Mouse (Mus musculus) 3T3-L1 (cell line): ENCODE data around the gene Hes1.
A peak's percentile ranks its signal among the peaks of the same experiment; 100 is the strongest.

Experiments used
- DNase-seq: peaks from one replicate; pipeline ENCODE4 v3.0.0-alpha.2; 2015; ENCODE audit warnings: low read depth, low spot score

The Hes1 gene

GRCm38 (mm10) chr16:30050767-30051490, 13.3 kb upstream of the Hes1 start:
- no peak for DNase-seq

DNA sequence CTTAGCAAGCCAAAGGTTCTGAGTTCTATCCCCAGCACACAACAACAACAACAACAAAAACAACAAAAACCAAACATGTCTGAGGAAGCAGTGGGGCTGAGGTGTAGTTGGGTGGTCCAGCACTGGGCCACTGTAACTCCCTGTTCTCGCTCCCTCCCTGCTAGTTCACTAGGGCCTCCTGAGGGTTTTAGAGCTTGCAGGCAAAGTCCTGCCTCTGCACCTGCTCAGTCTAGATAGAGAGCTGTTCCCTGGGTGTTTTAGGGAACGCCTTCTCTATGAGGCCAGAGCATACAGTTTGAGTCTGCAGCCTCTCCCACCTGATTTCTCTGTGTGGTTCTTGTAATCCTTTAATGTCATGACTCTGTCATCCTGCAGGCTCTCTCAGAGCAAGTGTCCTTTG, 11.9 kb upstream of the Hes1 start:
- no peak for DNase-seq

GRCm38 (mm10) chr16:30052839-30053511, 11.2 kb upstream of the Hes1 start:
- no peak for DNase-seq

- no peak for DNase-seq
Measured at GRCm38 (mm10) chr16:30054541-30054940, 9.6 kb upstream of the Hes1 start.

DNA sequence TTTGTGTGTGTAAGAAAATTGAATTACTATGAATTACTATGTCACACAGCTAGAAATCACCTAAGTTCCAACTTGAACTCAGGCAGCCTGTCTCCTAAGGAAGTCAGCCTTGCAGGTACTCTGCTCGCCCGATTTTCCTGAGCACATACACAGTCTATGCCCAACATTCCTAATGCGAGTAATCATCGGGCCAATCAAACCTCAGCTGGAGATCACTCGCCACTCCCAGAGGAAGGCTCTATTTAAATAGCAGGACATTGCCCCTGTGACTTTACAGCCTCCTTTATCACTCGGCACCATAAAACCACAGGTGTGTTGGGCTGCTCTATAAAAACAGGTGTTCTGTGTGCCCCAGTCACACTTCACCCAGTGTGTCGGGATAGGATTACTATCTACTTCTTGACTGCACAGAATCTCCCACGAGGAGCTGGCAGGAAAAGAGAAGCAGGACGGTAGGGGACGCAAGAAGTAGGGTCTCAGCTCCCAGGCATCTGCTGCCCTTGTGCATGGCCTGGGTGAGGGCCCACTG, 8.8 kb upstream of the Hes1 start:
- no peak for DNase-seq

- no peak for DNase-seq
Measured at GRCm38 (mm10) chr16:30055927-30056326, 8.3 kb upstream of the Hes1 start.

- DNase-seq: peak; percentile 69
Measured at GRCm38 (mm10) chr16:30056906-30057305, 7.3 kb upstream of the Hes1 start.

DNA sequence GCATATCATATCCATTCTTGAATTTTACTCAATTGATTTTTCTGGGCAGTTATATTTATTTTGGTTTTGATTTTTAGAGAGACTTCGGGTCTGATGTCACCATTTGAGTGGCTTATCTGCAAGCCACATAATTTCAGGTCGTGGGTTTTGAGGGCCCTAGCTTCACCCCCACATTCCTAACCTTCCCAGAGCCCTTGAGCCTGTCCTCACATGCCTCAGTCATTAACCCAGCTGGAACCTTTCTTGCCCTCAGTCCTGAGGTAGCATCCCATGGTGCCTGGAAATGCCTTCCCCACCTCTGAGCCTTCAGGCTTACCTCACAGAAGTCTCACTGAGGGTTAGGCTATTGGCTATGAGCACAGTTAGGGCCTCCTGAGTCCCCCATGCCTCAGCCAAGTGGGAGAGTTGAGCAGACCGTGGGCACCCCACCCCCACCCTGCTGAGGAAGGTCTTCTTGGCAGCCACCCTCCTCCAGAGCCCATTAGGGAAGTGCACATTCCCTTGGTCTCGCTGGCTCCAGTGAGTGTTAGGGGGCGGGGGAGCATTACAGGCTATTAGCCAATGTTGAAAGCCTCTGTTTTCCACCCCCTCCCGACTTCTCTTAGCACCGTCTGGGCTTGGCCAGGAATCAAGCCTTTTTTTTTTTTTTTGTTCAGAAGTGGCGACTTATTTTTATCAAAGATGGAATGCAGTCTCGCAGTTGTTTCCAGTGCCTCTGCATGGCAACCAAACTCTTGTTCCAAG, 5.0 kb upstream of the Hes1 start:
- DNase-seq: peak; percentile 79

DNA sequence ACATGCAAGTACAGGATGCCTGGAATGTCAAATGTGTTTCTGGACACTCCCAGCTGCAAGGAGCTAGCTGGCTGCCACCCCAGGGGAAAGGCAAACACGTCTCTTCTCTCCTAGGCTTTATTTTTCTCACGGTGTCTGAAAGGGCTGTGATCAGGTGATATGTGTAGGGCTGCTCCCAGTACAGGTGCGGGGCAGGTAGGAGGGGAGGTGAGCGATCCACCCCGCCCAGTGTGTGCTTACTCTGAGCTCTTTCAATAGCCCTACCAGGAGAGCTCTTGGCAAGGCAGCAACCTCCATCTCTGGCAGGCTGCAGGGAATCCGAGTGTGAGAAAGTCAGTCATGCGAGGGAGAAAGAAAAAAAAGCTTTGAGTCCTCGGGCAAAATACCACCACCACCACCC, 3.8 kb upstream of the Hes1 start:
- DNase-seq: peak; percentile 32

DNA sequence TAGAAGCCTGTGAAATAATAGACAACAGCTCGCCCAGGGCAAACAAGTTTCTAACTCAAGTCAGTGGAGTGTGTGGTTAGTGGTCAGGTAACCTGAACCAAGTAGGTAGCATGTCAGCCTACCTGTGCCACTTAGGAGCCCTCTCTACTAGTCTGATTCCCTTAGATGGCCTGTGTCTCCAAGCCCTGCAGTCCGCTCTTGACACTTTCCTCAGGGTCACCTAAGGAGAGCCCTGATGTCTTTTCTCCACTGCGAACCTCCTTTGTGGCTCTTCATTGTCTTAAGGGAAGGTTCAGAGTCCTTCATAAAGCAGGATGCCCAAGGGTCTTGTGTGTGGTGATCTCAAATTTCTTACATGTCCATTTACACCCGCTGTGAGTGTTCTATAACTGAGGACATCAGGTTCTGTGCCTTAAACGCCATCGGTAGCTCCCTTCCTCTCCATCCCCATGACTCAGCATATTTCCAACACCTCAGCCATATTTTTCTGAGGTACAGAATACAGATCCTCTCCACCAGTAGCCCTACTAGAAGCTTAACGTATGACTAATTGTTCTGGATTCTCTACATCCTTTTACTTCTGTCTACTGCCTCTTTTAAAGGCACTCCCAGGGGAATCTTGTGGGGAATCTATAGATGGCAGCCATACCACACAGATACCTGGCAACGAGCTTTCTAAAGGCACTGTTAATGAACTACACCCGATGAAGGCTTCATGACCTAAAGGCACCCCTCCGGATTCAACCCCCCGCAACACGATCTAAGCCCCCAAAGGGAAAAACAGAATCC, 1.7 kb upstream of the Hes1 start:
- DNase-seq: peak; percentile 78

- DNase-seq: peak; percentile 76
Measured at GRCm38 (mm10) chr16:30063121-30063881, 883 bp upstream of the Hes1 start.

DNA sequence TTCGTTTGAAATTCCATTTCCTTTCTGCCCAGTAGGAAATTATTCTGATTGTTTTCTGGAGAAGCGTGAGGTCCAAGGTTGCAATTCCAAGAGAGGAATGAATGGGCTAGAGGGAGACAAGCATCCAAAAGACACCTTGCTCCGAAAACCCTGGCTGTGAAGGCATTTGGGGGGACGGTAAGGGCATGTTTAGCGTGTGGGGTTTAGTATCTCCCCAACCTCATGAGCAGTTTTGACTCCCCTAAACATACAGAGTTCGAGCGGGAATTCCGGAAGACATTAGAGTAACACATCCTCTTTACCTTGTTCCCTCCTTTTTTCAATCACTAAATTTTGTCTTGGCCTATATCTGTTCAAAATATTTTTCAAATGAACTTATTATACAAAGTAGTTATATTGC, 429 bp downstream of the Hes1 start:
- DNase-seq: no peak

DNA sequence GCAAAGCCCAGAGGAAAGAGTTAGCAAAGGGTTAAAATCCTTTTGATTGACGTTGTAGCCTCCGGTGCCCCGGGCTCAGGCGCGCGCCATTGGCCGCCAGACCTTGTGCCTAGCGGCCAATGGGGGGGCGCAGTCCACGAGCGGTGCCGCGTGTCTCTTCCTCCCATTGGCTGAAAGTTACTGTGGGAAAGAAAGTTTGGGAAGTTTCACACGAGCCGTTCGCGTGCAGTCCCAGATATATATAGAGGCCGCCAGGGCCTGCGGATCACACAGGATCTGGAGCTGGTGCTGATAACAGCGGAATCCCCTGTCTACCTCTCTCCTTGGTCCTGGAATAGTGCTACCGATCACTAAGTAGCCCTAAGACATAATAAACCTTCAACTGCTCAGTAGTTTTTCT, 893 bp downstream of the Hes1 start:
- peak; percentile 99 for DNase-seq

DNA sequence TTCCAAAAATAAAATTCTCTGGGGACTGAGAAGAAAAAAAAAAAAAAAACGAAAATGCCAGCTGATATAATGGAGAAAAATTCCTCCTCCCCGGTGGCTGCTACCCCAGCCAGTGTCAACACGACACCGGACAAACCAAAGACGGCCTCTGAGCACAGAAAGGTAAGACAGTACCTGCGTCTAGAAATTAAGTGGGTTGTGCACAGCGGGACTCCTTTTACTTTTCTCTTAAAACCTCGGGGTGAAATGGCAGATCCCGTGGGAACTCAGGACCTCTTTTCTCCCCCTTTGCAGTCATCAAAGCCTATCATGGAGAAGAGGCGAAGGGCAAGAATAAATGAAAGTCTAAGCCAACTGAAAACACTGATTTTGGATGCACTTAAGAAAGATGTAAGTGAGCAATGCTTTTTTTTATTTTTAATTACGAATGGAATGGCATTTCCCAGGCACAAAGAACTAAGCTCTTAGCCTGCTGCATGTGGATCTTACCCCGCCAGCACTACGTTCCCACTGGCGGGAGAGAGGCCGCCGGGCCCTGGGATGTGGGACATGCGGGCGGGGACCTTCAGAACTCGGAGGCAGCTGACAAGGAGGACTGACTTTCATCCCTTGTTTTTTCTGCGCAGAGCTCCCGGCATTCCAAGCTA, 1.5 kb downstream of the Hes1 start:
- peak; percentile 77 for DNase-seq

DNA sequence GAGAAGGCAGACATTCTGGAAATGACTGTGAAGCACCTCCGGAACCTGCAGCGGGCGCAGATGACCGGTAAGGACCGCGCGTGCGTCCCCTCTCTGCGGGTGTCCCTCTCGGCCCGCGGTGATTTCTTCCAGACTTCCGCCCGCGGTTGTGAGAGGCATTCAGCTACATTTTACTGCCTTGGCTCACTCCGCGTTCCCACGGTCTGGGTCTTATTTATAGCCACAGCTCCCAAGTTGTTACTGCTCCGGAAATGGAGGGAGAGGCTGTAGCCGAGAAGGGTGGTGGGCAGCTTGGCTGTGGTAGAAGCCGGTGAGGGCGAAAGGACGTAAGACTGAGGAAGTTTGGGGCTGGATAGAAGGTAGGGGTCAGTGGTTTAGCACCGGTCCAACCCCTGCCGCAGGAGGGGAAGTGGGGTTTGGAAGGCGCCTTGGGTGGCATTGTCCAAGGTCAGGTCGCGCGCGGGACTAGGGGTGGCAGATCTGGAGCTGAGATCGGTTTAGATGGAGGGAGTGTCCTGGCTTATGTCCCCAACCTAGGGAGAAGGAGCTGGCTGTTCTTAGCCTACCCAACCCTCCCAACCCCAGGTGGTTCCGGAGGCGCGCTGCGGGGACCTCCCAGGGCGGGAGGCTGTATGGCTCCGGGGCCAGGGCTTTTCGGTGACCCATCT, 2.1 kb downstream of the Hes1 start:
- DNase-seq: peak; percentile 81

- peak; percentile 83 for DNase-seq
Measured at GRCm38 (mm10) chr16:30066852-30067301, 2.7 kb downstream of the Hes1 start.

DNA sequence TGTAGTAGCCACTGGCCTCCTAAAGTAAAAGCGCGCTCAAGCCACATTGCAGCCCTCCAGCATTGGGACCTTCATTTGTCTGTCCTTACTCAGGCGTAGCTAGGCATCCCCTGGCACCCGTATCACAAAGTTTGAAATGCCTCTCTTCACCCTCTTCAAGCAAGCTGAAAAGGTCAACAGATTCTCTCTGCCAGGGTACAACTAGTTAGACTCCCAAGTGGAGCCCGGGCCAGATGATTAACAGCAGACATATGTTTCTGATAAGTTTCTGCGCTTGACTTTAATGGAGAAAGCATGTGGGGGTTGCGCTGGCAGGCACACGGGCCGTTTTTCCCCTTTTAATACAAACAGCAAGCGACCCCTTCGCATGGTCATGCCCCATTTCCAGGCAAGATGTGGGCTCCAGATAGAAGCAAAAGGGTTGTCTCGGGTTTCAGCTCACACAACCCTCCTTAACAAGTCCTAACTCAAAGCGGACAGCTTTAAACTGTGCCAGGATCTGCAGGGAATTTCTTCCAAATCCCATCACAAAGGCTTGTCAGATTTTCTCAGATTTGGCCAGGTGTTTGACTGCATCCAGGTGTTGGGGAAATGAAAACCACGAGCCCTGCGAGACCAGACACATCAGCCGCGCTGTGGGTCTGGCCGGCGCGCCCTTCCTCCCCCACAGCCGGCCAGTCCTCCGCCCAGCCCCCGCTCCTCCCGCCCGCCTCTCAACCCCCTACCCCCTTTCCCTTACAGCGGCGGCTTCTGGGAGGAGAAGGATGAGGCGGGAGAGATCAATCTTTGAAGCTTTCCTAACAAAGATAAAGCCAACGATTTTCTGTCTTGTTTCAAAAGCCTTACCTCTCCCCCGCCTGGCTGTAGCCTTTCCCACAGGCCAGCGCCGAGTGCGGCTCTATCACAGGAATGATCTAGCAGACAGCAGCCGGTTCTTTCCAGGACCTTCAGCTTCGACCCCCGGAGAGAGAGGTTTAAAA, 4.1 kb downstream of the Hes1 start:
- DNase-seq: peak; percentile 89

DNA sequence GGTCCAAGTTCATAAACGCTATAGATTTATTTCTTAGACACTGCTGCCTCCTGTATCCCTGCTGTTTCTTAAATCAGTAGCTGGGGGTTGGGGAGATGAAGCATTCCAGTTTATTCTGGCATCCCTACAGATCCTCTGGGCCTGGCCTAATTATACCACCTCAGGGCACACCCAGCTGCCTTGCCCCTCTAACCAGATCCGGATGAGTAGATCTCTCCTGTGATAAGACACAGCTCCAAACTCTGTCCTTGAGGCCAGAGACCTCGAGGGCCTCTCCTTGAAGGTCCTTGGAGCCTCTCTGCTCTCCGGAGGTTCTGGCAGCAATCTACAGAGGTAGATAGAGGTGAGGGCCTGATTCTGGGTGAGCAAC, 5.4 kb downstream of the Hes1 start:
- peak; percentile 94 for DNase-seq
